Mouse (Mus musculus) kidney, adult 11 months (tissue): ENCODE data around the gene Bmp5.
"Not testable (repeated sequence)": the region's sequence is repeated elsewhere in the genome, so short reads cannot be mapped to it uniquely, and the experiment has no call there.

Source experiments
- DNase-seq: peaks from one replicate; pipeline ENCODE4 v3.0.0; 2022

Bmp5 gene

GRCm38 (mm10) chr9:75775129-75775845 lies at the start of gene Bmp5:
Gene Bmp5, plus strand, starts transcription at chr9:75775364.
- DNase-seq = no peak

GRCm38 (mm10) chr9:75760075-75760474 lies 15.1 kb upstream of the Bmp5 start:
- no peak for DNase-seq

- no peak for DNase-seq
These were observed 13.6 kb upstream of the Bmp5 start for GRCm38 (mm10) chr9:75761567-75761966.

GRCm38 (mm10) chr9:75762487-75762886 lies 12.7 kb upstream of the Bmp5 start:
- no peak for DNase-seq

GRCm38 (mm10) chr9:75764792-75765191 lies 10.4 kb upstream of the Bmp5 start:
- DNase-seq = no peak

GRCm38 (mm10) chr9:75766521-75766920 lies 8.6 kb upstream of the Bmp5 start:
- no peak for DNase-seq

GRCm38 (mm10) chr9:75769042-75769441 lies 6.1 kb upstream of the Bmp5 start:
- no peak for DNase-seq

GRCm38 (mm10) chr9:75776153-75776552 lies 989 bp downstream of the Bmp5 start:
- no peak for DNase-seq

- no peak for DNase-seq
These were observed 3.7 kb downstream of the Bmp5 start for GRCm38 (mm10) chr9:75778762-75779346.

GRCm38 (mm10) chr9:75780558-75781276 lies 5.6 kb downstream of the Bmp5 start:
- DNase-seq = no peak

GRCm38 (mm10) chr9:75781600-75781999 lies 6.4 kb downstream of the Bmp5 start:
- no peak for DNase-seq

- no peak for DNase-seq
These were observed 8.4 kb downstream of the Bmp5 start for GRCm38 (mm10) chr9:75783573-75783972.

GRCm38 (mm10) chr9:75785959-75786358 lies 10.8 kb downstream of the Bmp5 start:
- DNase-seq = no peak

GRCm38 (mm10) chr9:75787121-75787520 lies 12.0 kb downstream of the Bmp5 start:
- DNase-seq = no peak

- DNase-seq = no peak
These were observed 14.8 kb downstream of the Bmp5 start for GRCm38 (mm10) chr9:75789879-75790428.

GRCm38 (mm10) chr9:75804940-75805339 lies 29.8 kb downstream of the Bmp5 start:
- DNase-seq = no peak

- not testable (repeated sequence) for DNase-seq
These were observed 33.0 kb downstream of the Bmp5 start for GRCm38 (mm10) chr9:75808179-75808578.

GRCm38 (mm10) chr9:75808659-75809058 lies 33.5 kb downstream of the Bmp5 start:
- DNase-seq = no peak

GRCm38 (mm10) chr9:75815161-75815560 lies 40.0 kb downstream of the Bmp5 start:
- DNase-seq = no peak

- DNase-seq = no peak
These were observed 43.2 kb downstream of the Bmp5 start for GRCm38 (mm10) chr9:75818400-75818799.

GRCm38 (mm10) chr9:75832468-75832867 lies 57.3 kb downstream of the Bmp5 start:
- no peak for DNase-seq

GRCm38 (mm10) chr9:75833189-75833732 lies 58.1 kb downstream of the Bmp5 start:
- DNase-seq = no peak

GRCm38 (mm10) chr9:75839450-75839849 lies 64.3 kb downstream of the Bmp5 start:
- no peak for DNase-seq
